Comparison of ENCODE assay signal across 23 mouse cellular contexts in the genomic region with DNA sequence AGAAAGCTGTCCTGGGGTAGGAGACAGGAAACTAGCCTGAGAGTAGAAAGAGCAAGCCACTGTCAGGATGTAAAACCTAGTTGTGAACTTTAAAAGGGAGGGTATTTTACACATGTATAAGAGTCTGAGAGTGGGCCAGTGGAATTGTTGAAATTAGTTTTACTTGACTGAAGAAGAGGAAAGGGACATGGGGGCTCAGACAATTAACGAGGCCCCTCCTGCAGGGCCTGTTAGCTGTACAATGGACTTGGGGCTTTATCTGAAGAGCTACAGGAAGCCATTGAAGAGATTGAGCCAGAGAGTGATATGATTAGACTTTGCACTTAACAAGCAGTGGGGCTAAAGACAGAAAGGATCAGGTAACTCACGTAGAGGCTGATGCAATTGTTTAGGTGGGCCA.
DNase-seq lines count a peak whose midpoint lies in the region; ATAC-seq and TF ChIP-seq lines count a peak whose summit lies in the region.
"Had no signal": no experiment of that assay in that cellular context is flagged by ENCODE, and none has a peak within 500 bp of the region (broad histone marks: within the 10 kb centered on the region; RNA-seq: fewer than 3 reads in every experiment).

No protein-coding gene starts in this region.

- ATAC-seq in forebrain, embryonic 11.5 days (replicated peaks; ENCODE audit: low FRiP score): peak; percentile 55
- ATAC-seq in forebrain, postnatal 0 days: no peak
- ATAC-seq: activated CD4-positive, CD25-positive, alpha-beta regulatory T cell, adult 4 months; CD4-positive, CD25-positive, alpha-beta regulatory T cell, adult 4 months; forebrain, embryonic 14.5 days; forebrain, embryonic 16.5 days had no signal

- H3K27ac ChIP-seq in forebrain, embryonic 11.5 days (ENCODE audit: low read depth, low read length): no peak overlapping the region
- H3K27ac ChIP-seq in forebrain, postnatal 0 days (ENCODE audit: low read depth, low read length): no peak overlapping the region
- H3K27ac ChIP-seq: embryonic facial prominence, embryonic 10.5 days; embryonic facial prominence, embryonic 12.5 days; forebrain, embryonic 12.5 days had no signal

- TF ChIP-seq POLR2A in brain, embryonic 14.5 days (IDR thresholded peaks at IDR 0.05; ENCODE audit: borderline replicate concordance, extremely low read depth, insufficient read depth, insufficient read length, poor library complexity, severe bottlenecking): no peak

- H3K4me1 ChIP-seq in forebrain, embryonic 11.5 days (replicated peaks; ENCODE audit: control insufficient read depth, insufficient read depth, low read length): peaks cover 3% of the 10 kb centered on the region; the same call in 1 of the 2 replicates
- H3K4me1 ChIP-seq in forebrain, postnatal 0 days (ENCODE audit: insufficient read depth): no peaks in the 10 kb centered on the region
- H3K4me1 ChIP-seq: embryonic facial prominence, embryonic 12.5 days had no signal

- H3K36me3 ChIP-seq in forebrain, embryonic 11.5 days (ENCODE audit: control insufficient read depth, insufficient read depth, low read length): no peaks in the 10 kb centered on the region
- no peaks in the 10 kb centered on the region for H3K36me3 ChIP-seq in forebrain, postnatal 0 days (ENCODE audit: insufficient read depth)
- H3K36me3 ChIP-seq: embryonic facial prominence, embryonic 10.5 days; embryonic facial prominence, embryonic 12.5 days; forebrain, embryonic 12.5 days had no signal

- TF ChIP-seq CTCF in forebrain, postnatal 0 days (IDR thresholded peaks at IDR 0.05; ENCODE audit: low read depth): no peak
- TF ChIP-seq CTCF in brain, embryonic 14.5 days (IDR thresholded peaks at IDR 0.05; ENCODE audit: borderline replicate concordance, extremely low read depth, insufficient read depth, insufficient read length): no peak

- DNase-seq in forebrain, embryonic 11.5 days (ENCODE audit: low spot score): no peak
- no peak for DNase-seq in forebrain, postnatal 0 days
- peak; percentile 16 for DNase-seq in retina, embryonic 14.5 days (ENCODE audit: low spot score)
- DNase-seq in retina, postnatal 1 day: no peak
- DNase-seq in brain, embryonic 14.5 days (ENCODE audit: low read depth): peak; percentile 40
- no peak for DNase-seq in cerebellum, adult 9-11 months
- DNase-seq: adrenal gland, adult 8-10 months; adrenal gland, postnatal 14 days; adrenal gland, postnatal 36 days; B cell, adult 2 months; cerebellum, adult 11 months; cerebellum, adult 18-20 months; cerebellum, adult 8-10 months; cerebellum, postnatal 10 days; cerebellum, postnatal 25 days had no signal

- WGBS in forebrain, embryonic 11.5 days: 15% methylated on average over 2 of the region's 2 CpGs
- WGBS in forebrain, postnatal 0 days: 14% methylated on average over 2 of the region's 2 CpGs

- no peak overlapping the region for H3K4me3 ChIP-seq in forebrain, embryonic 11.5 days (ENCODE audit: low read depth, low read length)
- H3K4me3 ChIP-seq in forebrain, postnatal 0 days (ENCODE audit: low read depth, low read length): no peak overlapping the region
- H3K4me3 ChIP-seq: embryonic facial prominence, embryonic 10.5 days; embryonic facial prominence, embryonic 12.5 days; forebrain, embryonic 12.5 days had no signal

- H3K27me3 ChIP-seq in forebrain, embryonic 11.5 days (ENCODE audit: control insufficient read depth, insufficient read depth, low read length): no peaks in the 10 kb centered on the region
- no peaks in the 10 kb centered on the region for H3K27me3 ChIP-seq in forebrain, postnatal 0 days (ENCODE audit: insufficient read depth, low read length)
- H3K27me3 ChIP-seq: CH12.LX; embryonic facial prominence, embryonic 12.5 days had no signal

- no peaks in the 10 kb centered on the region for H3K9me3 ChIP-seq in forebrain, embryonic 11.5 days (ENCODE audit: control insufficient read depth, low read length)
- H3K9me3 ChIP-seq in forebrain, postnatal 0 days (ENCODE audit: low read length): no peaks in the 10 kb centered on the region
- H3K9me3 ChIP-seq: embryonic facial prominence, embryonic 10.5 days; embryonic facial prominence, embryonic 12.5 days; forebrain, embryonic 12.5 days had no signal

- no peak overlapping the region for H3K9ac ChIP-seq in forebrain, embryonic 11.5 days (ENCODE audit: low read length)
- H3K9ac ChIP-seq in forebrain, postnatal 0 days: no peak overlapping the region
- H3K9ac ChIP-seq: embryonic facial prominence, embryonic 12.5 days; forebrain, embryonic 12.5 days had no signal

- no peak overlapping the region for H3K4me2 ChIP-seq in forebrain, embryonic 11.5 days (ENCODE audit: low read depth, low read length, severe bottlenecking)
- H3K4me2 ChIP-seq in forebrain, postnatal 0 days (ENCODE audit: low read depth): no peak overlapping the region
- H3K4me2 ChIP-seq: embryonic facial prominence, embryonic 12.5 days; forebrain, embryonic 12.5 days had no signal

Comparison
In these comparisons a context has a peak if more than half of its experiments do, and no peak if none do; other contexts are left out.
1. DNase-seq: peak in retina, embryonic 14.5 days (single experiment) and brain, embryonic 14.5 days (single experiment); none in forebrain, embryonic 11.5 days (single experiment), forebrain, postnatal 0 days (single experiment), retina, postnatal 1 day (single experiment) and cerebellum, adult 9-11 months (single experiment).